Mouse (Mus musculus) lung, postnatal 25 days (tissue): ENCODE results near the gene Ccdc9b.

ENCODE experiments used
- DNase-seq: peaks from one replicate; pipeline ENCODE4 v3.0.0; 2022; ENCODE audit warnings: low spot score

Ccdc9b gene

GRCm38 (mm10) chr2:118747301-118747960 is 15.0 kb downstream of the Ccdc9b start:
- peak; percentile 50 for DNase-seq

GRCm38 (mm10) chr2:118745915-118746901 is 16.3 kb downstream of the Ccdc9b start:
- no peak for DNase-seq

DNA sequence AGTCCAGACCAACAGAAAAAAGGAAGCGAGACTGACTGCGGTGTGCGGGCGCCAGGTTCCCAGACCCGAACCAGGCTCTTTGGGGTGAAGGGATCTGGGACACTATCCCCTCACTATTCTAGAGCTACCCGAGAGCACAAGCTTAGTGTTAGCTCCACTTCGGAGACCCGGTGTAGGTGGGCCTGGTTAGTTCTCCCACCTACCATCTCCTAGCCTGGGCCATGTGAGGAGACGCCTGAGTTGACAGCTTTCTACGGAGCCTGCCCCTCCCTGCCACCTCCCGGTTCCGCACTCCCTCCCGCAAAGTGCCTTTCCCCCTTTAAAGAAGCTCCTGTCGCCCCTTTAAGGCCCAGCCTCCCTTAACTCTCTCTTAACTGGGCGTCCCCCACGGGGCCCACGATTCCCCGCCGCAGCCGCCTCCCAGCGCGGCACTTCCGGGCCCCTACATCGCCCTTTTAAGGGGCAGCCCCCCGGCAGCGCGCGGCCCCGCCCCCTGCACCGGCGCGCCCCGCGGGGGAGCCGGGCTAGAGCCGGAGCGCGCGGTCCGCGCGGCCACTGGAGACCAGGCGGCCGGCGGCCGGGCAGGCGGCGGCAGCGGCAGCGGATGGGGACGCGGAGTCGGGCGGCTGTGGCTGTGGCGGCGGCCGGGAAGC is 17.1 kb downstream of the Ccdc9b start, which contains the start of gene Inafm2:
Inafm2 (plus strand) TSS at position 527 of the 653 bp plus-strand sequence.
- peak; percentile 94 for DNase-seq

GRCm38 (mm10) chr2:118744621-118745020 is 17.8 kb downstream of the Ccdc9b start:
- no peak for DNase-seq

DNA sequence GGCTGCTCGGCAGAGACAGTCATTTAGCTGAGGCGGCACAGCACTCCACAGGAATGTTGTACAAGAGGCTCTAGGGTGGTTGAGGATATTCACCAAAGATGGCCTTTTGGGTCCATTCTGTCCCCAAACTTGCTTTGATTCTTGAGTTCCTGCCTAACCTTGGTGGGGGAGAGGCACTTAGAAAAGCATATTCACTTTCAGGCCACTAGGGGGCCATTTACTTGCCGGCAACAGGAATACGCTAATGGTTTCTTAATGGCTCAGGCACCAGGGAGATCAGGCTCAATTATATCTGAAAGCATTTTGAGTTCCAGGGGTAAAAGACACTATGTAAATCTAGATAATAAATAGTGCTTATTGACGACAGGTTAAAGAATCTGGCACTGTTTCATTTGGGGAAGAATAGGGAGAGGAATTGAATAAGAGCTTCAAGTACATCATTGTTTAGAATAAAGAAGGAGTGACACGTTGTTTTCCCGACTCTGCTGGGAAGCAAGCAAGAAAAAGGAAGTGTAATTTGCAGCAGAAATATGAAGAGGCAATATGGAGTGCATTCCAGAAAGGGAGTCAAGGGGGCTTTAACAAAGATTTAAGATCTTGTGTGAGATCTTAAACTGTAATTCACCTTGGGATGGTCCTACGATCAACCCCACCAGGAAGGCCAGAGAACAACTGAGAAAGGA is 19.1 kb downstream of the Ccdc9b start:
- peak; percentile 76 for DNase-seq

DNA sequence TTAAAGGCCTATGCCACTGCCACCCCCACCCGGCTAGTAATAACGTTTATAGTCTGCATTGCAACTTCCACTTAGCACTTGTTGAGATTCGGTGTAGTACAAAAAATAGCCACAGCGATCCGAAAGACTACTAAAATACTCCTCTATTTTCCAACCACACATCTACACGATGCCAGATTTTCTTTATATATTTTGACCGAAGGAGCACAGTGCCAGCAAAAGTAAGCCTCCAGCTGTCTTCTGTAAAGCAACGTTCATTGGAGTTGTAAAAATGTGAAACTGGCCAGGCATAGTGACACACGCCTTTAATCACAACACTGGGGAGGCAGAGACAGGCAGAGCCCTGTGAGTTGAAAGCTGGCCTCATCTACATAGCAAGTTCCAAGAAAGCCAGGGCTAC is 21.3 kb downstream of the Ccdc9b start:
- no peak for DNase-seq

DNA sequence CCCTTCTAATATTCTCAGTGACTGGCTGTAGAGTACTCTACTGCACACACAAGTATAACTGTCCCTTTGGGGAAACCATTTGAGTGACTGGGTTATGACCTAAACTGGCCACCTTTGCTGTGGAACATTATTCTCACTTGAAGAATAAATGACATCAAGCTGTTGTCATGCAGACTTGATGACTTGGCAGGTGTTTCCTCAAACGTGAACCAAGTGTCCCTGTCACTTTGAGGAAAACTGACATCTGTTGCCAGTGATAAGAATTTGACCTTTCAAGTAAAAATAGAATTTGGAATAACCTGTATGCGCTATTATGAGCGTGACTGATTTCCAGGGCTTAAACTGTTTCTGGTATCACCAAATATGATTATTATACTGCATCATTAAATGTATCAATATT is 22.1 kb downstream of the Ccdc9b start:
- no peak for DNase-seq

DNA sequence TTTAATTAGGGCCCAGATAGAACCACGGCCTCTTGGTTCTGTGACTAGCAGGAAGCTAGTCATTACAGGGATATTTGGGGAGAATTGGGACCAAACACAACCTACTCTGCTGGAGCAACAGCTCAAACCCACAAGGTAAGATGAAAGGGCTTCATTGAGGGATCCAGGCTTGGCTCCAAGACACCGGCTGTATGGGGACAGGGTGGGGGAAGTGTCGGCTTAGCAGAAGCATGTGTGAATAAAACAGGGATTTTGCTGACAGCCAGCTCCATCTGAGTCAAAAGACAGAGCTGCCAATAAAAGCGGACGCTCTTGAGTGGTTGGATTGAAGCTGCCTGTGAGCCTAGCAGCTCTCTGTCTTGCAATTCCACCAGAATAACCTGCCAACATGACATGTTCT is 29.1 kb downstream of the Ccdc9b start:
- no peak for DNase-seq

- no peak for DNase-seq
Observed at GRCm38 (mm10) chr2:118731981-118732380, 30.5 kb downstream of the Ccdc9b start.

DNA sequence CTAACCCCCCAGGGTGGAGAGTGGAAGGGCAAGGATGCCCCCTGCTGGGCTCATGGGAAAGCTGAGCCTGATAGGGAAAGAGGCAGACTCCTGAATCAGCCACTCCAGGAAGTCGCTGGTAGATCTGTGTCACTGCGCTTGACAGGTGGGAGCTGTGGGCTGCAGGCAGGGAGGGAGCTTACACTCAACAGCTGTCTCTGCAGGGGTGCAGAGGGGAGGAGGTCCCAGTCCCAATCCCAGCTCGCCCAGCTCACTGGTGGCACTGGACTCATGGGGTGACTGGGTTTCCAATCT is 31.9 kb downstream of the Ccdc9b start:
- peak; percentile 77 for DNase-seq

- DNase-seq: no peak
Observed at GRCm38 (mm10) chr2:118729816-118730621, 32.4 kb downstream of the Ccdc9b start.

GRCm38 (mm10) chr2:118729194-118729593 is 33.3 kb downstream of the Ccdc9b start:
- DNase-seq: no peak

GRCm38 (mm10) chr2:118728337-118728736 is 34.1 kb downstream of the Ccdc9b start, which contains the start of gene Plcb2:
TSS of gene Plcb2 (minus strand) at chr2:118728438.
- DNase-seq: peak; percentile 45

DNA sequence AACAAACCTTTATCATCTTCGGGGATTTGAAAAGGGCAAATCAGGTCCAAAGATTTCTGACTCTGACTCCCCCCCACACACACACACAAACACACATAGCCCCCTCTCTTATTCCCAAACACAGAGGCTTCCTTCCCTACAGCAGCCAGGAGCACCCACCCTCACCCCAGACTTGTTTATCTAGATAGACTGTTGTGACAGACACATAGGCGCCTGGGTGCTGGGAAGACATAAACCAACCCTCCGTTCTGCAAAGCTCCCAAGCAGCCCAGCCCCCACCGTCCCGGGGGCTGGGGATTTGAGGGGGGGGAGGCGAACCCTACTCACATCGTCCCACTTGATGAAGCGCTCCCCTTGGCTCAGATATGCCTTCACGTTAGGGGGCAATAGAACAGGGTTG is 34.5 kb downstream of the Ccdc9b start:
- DNase-seq: no peak

GRCm38 (mm10) chr2:118726873-118727272 is 35.6 kb downstream of the Ccdc9b start:
- no peak for DNase-seq

GRCm38 (mm10) chr2:118725511-118725910 is 37.0 kb downstream of the Ccdc9b start:
- no peak for DNase-seq

DNA sequence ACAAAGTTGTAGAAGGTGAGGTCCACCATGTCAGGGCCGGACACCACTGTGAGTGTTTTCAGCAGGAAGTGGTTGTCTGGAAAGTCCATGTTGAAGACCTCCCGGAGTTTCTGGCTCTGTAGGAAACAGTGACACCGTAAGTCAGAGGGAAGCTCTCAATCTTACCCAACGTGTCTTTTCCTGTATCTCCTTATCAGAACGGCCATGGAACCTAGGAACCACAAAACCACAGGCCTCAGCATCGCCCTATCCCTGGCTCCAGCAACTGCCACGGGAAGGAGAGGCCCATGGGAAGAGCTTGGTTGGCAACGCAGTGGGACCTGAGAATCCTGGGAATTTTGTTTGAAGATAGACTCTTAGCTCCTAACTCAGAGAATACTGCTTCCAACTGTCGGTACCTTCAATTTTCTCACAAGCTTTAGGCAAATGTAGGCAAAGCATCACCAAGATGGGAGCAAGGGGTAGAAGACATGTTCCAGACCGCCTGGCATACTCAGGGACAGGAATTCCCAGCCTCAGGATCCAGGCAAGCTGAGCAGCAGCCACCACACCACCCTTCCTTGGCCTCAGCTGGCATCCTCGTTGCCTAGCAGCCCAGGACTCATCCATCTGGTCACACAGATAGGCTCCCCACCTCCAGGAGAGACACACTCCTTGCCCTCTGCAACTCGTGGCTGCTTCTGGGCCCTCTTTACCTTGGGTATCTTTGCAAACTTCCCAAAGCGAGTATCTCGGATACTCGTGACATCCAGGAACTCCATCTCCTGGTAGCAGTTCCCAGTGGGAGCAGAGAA is 38.6 kb downstream of the Ccdc9b start:
- no peak for DNase-seq

DNA sequence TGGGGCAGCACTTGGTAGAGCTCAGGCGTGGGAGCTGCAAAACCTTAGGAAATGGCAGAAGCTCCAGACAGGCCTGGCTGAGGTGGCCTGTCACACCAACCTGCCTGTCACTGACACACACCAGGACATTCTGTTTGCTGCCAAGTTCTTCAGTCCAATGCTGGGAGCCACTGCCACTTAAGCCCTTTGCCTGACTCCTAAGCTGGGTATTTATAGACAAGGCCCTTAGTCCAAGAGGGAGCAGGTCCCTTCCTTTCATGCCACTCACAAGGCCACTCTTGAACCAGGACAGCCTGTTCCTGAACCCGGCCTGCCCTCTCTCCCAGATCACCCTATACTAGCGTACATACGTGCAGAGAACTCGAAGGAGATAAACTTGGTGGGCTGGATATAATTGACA is 45.8 kb downstream of the Ccdc9b start:
- DNase-seq: no peak

- DNase-seq: no peak
Observed at GRCm38 (mm10) chr2:118714230-118714629, 48.2 kb downstream of the Ccdc9b start.

DNA sequence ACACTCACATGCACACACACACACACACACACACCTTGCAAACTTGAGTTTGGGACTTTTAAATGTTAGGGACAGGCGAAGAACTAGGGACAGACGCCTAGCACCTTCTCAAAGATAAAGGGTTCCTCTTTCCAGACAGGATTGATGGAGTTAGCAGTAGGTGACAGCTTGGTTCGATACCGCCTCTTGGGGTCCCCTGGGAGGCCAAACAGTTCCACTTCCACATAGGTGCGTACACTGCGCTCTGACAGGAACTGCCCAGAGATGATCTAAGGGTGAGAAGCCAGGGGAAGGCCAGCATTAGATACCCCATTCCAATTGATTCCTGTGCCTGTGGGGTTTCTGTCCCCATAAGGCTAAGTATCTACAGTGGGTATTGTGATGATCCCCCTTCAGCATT is 48.8 kb downstream of the Ccdc9b start:
- no peak for DNase-seq
